Mouse (Mus musculus): ENCODE data around the gene Ryk.

DNA sequence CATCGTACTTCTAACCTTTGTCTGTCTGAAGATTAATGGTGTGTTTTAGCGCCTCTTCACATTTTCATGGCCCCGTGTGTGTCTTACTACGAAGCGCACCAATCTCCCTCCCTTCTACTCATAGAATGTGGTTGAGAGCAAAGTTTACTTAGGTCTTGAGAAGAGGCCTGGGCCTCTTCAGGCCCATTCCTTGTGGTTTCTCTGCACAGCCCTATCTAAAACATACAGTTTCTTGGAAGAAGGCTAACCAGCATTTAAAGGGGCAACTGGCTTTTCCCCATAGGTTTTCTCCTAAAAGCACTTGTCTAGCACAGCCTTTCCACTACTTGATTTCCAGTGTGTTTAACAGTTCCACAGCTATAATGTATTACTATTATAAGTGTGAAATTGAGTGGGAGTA, 24.7 kb downstream of the Ryk start:
- TF ChIP-seq CTCF (IDR thresholded peaks at IDR 0.05; ENCODE audit: low read depth) (no peak), EP300 (IDR thresholded peaks at IDR 0.05; ENCODE audit: low read depth) (no peak)

Measured in liver, embryonic 14.5 days (tissue).